ENCODE assay signal across 8 mouse cellular contexts in genomic region chr11:53351224-53351942, GRCm38 (mm10). TPM values are rescaled to one million over a fixed set of nuclear protein-coding genes. Genes with fewer than 3 reads are reported as not detected.
DNase-seq lines count a peak whose midpoint lies in the region; ATAC-seq and TF ChIP-seq lines count a peak whose summit lies in the region.

No protein-coding gene starts in this region.

- H3K9ac ChIP-seq in ES-Bruce4 (ENCODE audit: low read depth, poor library complexity, severe bottlenecking), result peak overlapping the region; percentile 99
- peak overlapping the region; percentile 97 for H3K9ac ChIP-seq in forebrain, embryonic 15.5 days (replicated peaks)
- H3K9ac ChIP-seq in lung, embryonic 14.5 days, result peak overlapping the region; percentile 97

- no peak for TF ChIP-seq POLR2A in ES-Bruce4 (IDR thresholded peaks at IDR 0.05; ENCODE audit: insufficient read depth, low read length)

- peak overlapping the region; percentile 67 for H3K4me2 ChIP-seq in forebrain, embryonic 15.5 days (replicated peaks)
- peak overlapping the region; percentile 84 for H3K4me2 ChIP-seq in lung, embryonic 14.5 days

- peak; percentile 50 for DNase-seq in brain, embryonic 18.5 days (ENCODE audit: low read depth, low spot score)
- peak; percentile 19 for DNase-seq in heart, postnatal 25 days (ENCODE audit: low spot score)
- DNase-seq in layer of hippocampus, adult 2 months (ENCODE audit: low spot score in 2 of 2), result peak; percentile 28 to 44
- peak; percentile 68 for DNase-seq in lung, embryonic 14.5 days
- peak; percentile 20 to 49 for DNase-seq in thymus, adult 18-20 months

- intact Hi-C loops in heart, postnatal 25 days (cut with DNase I), result loop anchor here (5.0 kb wide), 1 partner anchor 44 kb away; no protein-coding TSS in a partner anchor

- H3K27ac ChIP-seq in ES-Bruce4 (ENCODE audit: insufficient read depth, low read length), result peak overlapping the region; percentile 96
- peak overlapping the region; percentile 98 for H3K27ac ChIP-seq in forebrain, embryonic 15.5 days (replicated peaks)
- peak overlapping the region; percentile 100 for H3K27ac ChIP-seq in layer of hippocampus, adult 2 months
- peak overlapping the region; percentile 98 for H3K27ac ChIP-seq in lung, embryonic 14.5 days (ENCODE audit: low read depth)

- no peaks in the 10 kb centered on the region for H3K27me3 ChIP-seq in ES-Bruce4 (ENCODE audit: control insufficient read depth, insufficient read depth, low read length, poor library complexity, severe bottlenecking)
- H3K27me3 ChIP-seq in forebrain, embryonic 15.5 days, result no peaks in the 10 kb centered on the region
- H3K27me3 ChIP-seq in lung, embryonic 14.5 days (ENCODE audit: insufficient read depth, low read length), result no peaks in the 10 kb centered on the region

- ATAC-seq in forebrain, embryonic 15.5 days (replicated peaks), result peak; percentile 54
- no peak; the same call in 1 of the 2 replicates for ATAC-seq in lung, embryonic 14.5 days (ENCODE audit: insufficient read depth)
- ATAC-seq in neutrophil, adult 5-6 weeks (ENCODE audit: extremely low read depth, insufficient number of reproducible peaks, low FRiP score, poor library complexity, severe bottlenecking), result peak; percentile 35; the same call in 1 of the 2 replicates

- H3K9me3 ChIP-seq in ES-Bruce4 (replicated peaks; ENCODE audit: control insufficient read depth, insufficient read depth, low read length, poor library complexity, severe bottlenecking), result no peaks in the 10 kb centered on the region
- no peaks in the 10 kb centered on the region for H3K9me3 ChIP-seq in forebrain, embryonic 15.5 days
- no peaks in the 10 kb centered on the region for H3K9me3 ChIP-seq in lung, embryonic 14.5 days (ENCODE audit: low read depth, low read length)

- under 1% methylated on average over 35 of the region's 35 CpGs for WGBS in forebrain, embryonic 15.5 days
- under 1% methylated on average over 35 of the region's 35 CpGs for WGBS in lung, embryonic 14.5 days

- no peaks in the 10 kb centered on the region for H3K4me1 ChIP-seq in ES-Bruce4 (ENCODE audit: control insufficient read depth, insufficient read depth, low read length)
- H3K4me1 ChIP-seq in forebrain, embryonic 15.5 days, result peaks cover 22% of the 10 kb centered on the region
- peaks cover 9% of the 10 kb centered on the region; the same call in 1 of the 2 replicates for H3K4me1 ChIP-seq in lung, embryonic 14.5 days (ENCODE audit: insufficient read depth)

- H3K4me3 ChIP-seq in ES-Bruce4 (ENCODE audit: low read depth, low read length), result peak overlapping the region; percentile 98
- peak overlapping the region; percentile 90 for H3K4me3 ChIP-seq in forebrain, embryonic 15.5 days
- H3K4me3 ChIP-seq in layer of hippocampus, adult 2 months, result peak overlapping the region; percentile 92
- peak overlapping the region; percentile 96 for H3K4me3 ChIP-seq in lung, embryonic 14.5 days (ENCODE audit: low read depth, low read length)

- H3K36me3 ChIP-seq in ES-Bruce4 (ENCODE audit: control insufficient read depth, insufficient read depth, low read length, poor library complexity, severe bottlenecking), result no peaks in the 10 kb centered on the region
- no peaks in the 10 kb centered on the region for H3K36me3 ChIP-seq in forebrain, embryonic 15.5 days
- H3K36me3 ChIP-seq in lung, embryonic 14.5 days (ENCODE audit: insufficient read depth), result peaks cover 9% of the 10 kb centered on the region; the same call in 1 of the 2 replicates

- TF ChIP-seq CTCF in ES-Bruce4 (IDR thresholded peaks at IDR 0.05; ENCODE audit: low read depth, low read length), result no peak
- TF ChIP-seq CTCF in layer of hippocampus, adult 2 months (conservative IDR thresholded peaks at IDR 0.05), result no peak
- no peak for TF ChIP-seq CTCF in lung, embryonic 14.5 days (IDR thresholded peaks at IDR 0.05; ENCODE audit: low read depth)

- TF ChIP-seq EP300 in ES-Bruce4 (IDR thresholded peaks at IDR 0.05; ENCODE audit: insufficient read depth, low read depth, low read length), result no peak

RNA-seq across cellular contexts. Expression of gene Aff4, which starts 0.8 kb away (rescaled TPM):
- 298 and 314 TPM in 2 replicates for polyA plus RNA-seq in ES-Bruce4 (2011; ENCODE audit: insufficient read depth, insufficient read length, low read depth, missing spikeins)
- polyA plus RNA-seq in forebrain, embryonic 15.5 days (2015; fragmentation: Nextera tagmentation; extraction: Ambion mirVana), result 60.9 and 70.8 TPM in 2 replicates
- 10 to 100 TPM; 84.5 to 91.1 TPM for total RNA-seq in heart, postnatal 25 days (2021)
- 100 to 1,000 TPM; 241 to 245 TPM for total RNA-seq in layer of hippocampus, adult 2 months (2021)
- polyA plus RNA-seq in lung, embryonic 14.5 days (2014; fragmentation: Nextera tagmentation; extraction: Ambion mirVana), result 56.5 and 62.9 TPM in 2 replicates
- 183 and 186 TPM in 2 replicates for total RNA-seq in neutrophil, adult 5-6 weeks (2017)

RNA-seq across cellular contexts. Expression of gene Zcchc10, which starts 26.9 kb away (rescaled TPM):
- polyA plus RNA-seq in ES-Bruce4 (2011; ENCODE audit: insufficient read depth, insufficient read length, low read depth, missing spikeins), result 30.7 and 30.8 TPM in 2 replicates
- polyA plus RNA-seq in forebrain, embryonic 15.5 days (2015; fragmentation: Nextera tagmentation; extraction: Ambion mirVana), result 13.6 and 15.2 TPM in 2 replicates
- 1 to 10 TPM; 6.1 to 7.9 TPM for total RNA-seq in heart, postnatal 25 days (2021)
- total RNA-seq in layer of hippocampus, adult 2 months (2021), result 10 to 100 TPM; 11.2 to 12.6 TPM
- 24.0 and 27.7 TPM in 2 replicates for polyA plus RNA-seq in lung, embryonic 14.5 days (2014; fragmentation: Nextera tagmentation; extraction: Ambion mirVana)
- total RNA-seq in neutrophil, adult 5-6 weeks (2017), result 4.7 and 7.3 TPM in 2 replicates

RNA-seq across cellular contexts. Expression of gene Hspa4, which starts 51.1 kb away (rescaled TPM):
- polyA plus RNA-seq in ES-Bruce4 (2011; ENCODE audit: insufficient read depth, insufficient read length, low read depth, missing spikeins), result 545 and 634 TPM in 2 replicates
- 51.8 and 54.7 TPM in 2 replicates for polyA plus RNA-seq in forebrain, embryonic 15.5 days (2015; fragmentation: Nextera tagmentation; extraction: Ambion mirVana)
- total RNA-seq in heart, postnatal 25 days (2021), result 100 to 1,000 TPM; 124 to 135 TPM
- 100 to 1,000 TPM; 165 to 179 TPM for total RNA-seq in layer of hippocampus, adult 2 months (2021)
- 105 and 109 TPM in 2 replicates for polyA plus RNA-seq in lung, embryonic 14.5 days (2014; fragmentation: Nextera tagmentation; extraction: Ambion mirVana)
- total RNA-seq in neutrophil, adult 5-6 weeks (2017), result 190 and 223 TPM in 2 replicates
